Mouse (Mus musculus) gastrocnemius, postnatal 10 days (tissue): ENCODE results near the gene Ppp2r5e. TPM values are rescaled to one million over a fixed set of nuclear protein-coding genes. Genes with fewer than 3 reads are reported as not detected.

Source experiments
- DNase-seq: peaks from one replicate; pipeline ENCODE4 v3.0.0; 2021; ENCODE audit warnings: mixed read lengths
- total RNA-seq, 2 experiments: library from RNA; stranded (reverse); gene quantifications; 2 replicates each; pipeline ENCODE4 v1.2.3; 2021

Gene Ppp2r5e
- total RNA-seq, 2 experiments from 2014 or later = 28.6 to 32.0 TPM

- DNase-seq = no peak
These were observed 166.2 kb downstream of the Ppp2r5e start for GRCm38 (mm10) chr12:75429685-75430396.

DNA sequence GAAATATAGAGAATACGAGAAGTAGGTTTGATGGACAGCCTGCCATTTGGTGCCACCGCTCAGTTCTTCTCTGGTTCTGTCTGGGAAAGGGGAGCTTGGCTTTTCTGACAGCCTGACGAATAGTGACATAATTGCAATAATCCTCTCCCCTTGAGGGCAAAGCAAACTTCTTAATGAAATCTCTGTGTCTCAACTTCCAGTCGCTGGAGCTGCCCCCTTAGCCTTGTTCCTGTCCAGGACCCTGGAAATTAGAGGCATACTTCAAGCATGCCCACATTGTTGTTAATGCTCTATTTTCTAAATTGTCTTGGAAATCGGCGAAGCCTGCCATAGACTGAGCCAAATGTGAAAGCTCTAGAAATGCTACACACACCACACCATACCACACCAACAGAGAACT lies 167.3 kb downstream of the Ppp2r5e start:
- no peak for DNase-seq

DNA sequence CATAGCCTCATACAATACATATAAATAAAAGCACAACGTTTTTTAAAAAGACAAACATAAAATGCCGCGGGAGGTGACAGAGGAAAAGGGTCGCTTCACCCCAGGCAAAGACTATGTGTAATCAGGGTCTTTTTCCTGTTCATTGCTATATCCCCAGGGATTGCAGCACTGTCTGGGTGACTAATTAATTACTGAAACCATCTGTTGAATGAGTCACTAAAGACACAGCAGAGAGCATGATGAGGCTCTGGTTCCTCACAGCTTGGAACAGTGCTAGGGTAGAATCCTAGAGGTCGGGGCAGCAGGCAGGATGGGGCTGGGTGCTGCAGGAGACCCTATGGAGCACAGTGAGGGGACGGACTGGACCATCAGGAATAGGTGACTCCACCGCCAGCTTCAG lies 170.2 kb downstream of the Ppp2r5e start:
- no peak for DNase-seq

DNA sequence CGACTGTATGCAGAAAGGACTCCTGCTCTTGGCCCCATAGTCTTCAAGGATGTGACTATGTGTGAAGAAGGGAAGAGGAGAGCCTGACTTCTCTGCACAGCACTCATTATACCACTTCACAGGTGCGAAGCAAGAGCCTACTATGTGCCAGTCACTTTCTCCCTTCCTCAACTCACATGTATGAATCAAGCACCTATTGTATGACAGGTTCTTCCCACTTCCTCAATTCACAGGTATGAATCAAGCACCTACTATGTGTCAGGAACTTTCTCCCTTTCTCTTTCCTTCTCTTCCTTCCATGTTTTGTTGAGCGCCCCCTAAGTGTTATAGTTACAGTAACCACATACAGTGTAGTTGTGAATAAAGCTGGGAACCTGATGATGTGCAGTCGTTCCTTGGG lies 171.2 kb downstream of the Ppp2r5e start:
- DNase-seq = no peak

DNA sequence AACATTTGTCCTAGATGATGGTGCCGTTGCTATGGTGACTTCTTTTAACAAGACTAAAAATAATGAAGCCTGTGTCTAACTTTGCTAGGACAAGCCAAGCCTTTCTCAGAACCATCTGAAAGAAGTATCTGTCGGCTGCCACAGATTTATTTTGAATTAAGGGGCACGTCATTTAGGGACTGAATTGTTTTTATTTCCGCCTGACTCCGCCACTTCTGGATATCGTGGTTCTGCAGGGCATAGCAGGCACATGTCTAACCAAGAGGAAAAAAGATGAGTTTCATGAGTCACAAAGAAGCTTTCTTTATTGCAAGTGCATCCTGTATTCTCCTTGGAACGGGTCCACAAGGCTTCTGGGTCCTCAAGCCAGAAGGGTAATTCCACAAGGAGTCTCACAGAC lies 171.7 kb downstream of the Ppp2r5e start:
- no peak for DNase-seq

DNA sequence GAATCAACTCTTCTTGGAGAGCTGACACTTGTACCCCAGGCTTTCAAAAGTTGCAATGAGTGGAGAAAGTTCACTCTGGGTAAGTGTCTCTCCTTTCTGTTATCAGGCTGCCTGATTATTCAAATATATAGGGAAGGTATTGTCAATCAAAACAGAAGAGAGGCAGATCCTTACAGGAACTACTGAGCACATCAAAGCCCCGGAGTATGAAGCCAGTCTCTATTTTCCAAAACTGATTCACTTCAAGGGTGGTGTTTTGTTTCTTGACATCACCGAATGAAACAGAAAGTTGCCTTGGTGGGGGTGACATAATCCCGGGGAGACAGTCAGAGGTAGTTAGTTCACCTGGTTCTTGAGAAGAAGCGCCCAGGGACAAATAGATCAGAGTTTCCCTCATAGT lies 179.4 kb downstream of the Ppp2r5e start, which contains the start of gene Gphb5:
Gphb5 (minus strand) TSS at position 101 of the 400 bp plus-strand sequence.
- DNase-seq = no peak

GRCm38 (mm10) chr12:75414991-75415390 lies 181.1 kb downstream of the Ppp2r5e start:
- no peak for DNase-seq

- no peak for DNase-seq
These were observed 183.1 kb downstream of the Ppp2r5e start for GRCm38 (mm10) chr12:75412964-75413363.

Other genes starting within 250 kb of the Ppp2r5e start
- not detected for gene Gphb5, start 179.5 kb downstream of the Ppp2r5e start, total RNA-seq
- gene Wdr89, start 73.3 kb upstream of the Ppp2r5e start, total RNA-seq = 1 to 10 TPM; 3.1 to 3.7 TPM
- 10 to 100 TPM; 16.6 to 17.2 TPM for gene Sgpp1, start 139.5 kb upstream of the Ppp2r5e start, total RNA-seq
- gene Syne2, start 221.9 kb upstream of the Ppp2r5e start, total RNA-seq = 10 to 100 TPM; 22.2 to 28.2 TPM